Mouse (Mus musculus): Measurements from ENCODE around the gene Eepd1.
"Not testable (repeated sequence)": the region's sequence is repeated elsewhere in the genome, so short reads cannot be mapped to it uniquely, and the experiment has no call there.

Gene Eepd1

DNA sequence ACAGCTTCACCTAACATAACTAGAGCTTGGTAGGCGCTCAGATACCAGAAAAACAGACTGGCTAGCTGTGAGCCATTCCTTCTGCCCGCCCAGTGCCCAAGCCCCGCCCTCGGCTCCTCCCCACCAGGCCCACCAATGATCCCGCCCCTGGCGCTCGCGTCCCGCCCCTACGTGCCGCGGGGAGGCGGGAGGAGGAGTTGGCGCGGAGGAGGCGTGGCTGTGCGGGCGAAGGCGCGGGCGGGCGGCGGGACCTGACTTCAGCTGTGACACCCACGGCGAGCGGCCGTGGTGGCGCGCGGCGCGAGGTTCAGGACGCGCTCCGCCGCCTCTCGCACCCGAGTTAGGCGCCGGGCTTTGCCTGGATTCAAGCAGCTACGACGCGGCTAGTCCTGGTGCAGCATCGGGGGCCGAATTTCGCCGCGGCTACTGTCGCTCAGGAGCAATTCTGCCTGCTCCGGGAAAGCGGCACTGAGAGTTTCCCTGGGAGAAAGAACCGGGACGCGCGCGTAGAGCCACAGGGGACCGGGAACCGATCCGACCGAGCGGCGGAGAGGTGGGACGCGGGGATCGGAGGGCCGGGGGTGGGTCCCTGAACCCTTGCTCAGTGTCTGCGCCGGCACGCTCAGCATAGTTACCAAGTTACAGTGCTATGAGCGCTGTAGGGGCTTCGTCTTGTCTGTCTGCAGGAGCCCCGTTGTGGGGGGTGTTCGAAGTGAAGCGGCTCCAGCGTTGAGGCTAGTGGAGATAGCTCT, at the start of gene Eepd1:
Gene Eepd1, plus strand, starts transcription at position 204 of the 752 bp plus-strand sequence.
- peak; percentile 95 to 98 for DNase-seq

DNA sequence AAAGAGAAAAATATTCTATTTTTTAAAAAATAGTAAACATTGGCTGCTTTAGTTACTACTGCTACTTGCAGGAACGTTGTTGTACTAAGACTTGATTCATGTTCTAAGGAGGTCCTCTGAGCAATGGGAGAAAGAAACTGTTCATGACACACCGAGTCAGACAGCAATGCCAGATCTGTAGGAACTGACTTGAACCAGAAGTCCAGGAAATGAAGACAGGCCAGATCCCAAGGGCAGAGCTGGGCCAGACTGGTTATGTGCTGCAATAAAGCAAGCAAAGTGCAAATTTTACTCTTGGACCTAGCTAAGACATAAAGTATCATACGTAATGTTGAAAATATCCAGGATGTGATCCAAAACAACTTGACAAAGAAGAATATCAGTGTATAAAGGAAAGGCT, 42.5 kb upstream of the Eepd1 start:
- peak; percentile 3 to 7 for DNase-seq

DNA sequence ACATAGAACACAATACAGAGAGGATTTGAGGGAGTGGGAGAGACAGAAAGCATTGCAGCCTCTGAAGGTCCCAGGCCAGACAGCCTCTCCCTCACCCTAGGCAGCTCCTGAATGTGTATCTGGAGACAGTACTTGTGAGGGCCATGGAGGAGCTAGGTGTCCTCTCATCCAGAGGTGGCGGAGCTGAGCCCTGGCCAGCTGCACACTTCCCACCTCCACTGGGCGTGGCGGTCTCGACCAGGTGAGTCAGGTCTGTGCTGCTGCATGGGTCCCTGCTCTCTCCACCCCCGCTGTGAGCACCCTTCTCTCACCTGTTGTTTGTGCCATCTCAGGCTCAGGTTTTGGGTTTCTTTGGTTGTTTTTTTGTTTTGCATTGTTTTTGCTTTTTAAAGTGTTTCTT, 41.3 kb upstream of the Eepd1 start:
- DNase-seq, result not testable (repeated sequence)

DNA sequence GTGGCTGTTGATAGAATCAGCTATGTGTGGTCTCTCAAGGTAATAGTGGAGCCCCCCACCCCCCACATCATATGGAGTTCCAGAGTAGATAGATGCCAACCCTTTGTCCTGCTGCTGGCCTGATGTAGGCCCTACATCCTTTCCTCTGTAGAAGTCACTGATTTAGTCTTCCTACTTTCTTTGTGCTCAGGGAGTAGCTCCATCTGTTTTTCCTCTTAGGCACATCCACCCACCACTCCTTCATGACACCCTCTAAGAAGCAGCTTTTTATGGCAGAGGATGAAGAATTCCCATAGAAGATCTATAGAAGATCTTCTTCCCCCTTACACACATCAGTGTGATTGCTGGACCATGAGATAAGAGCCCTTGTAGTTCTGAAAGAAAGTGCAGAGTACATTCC, 39.3 kb upstream of the Eepd1 start:
- no peak for DNase-seq

DNA sequence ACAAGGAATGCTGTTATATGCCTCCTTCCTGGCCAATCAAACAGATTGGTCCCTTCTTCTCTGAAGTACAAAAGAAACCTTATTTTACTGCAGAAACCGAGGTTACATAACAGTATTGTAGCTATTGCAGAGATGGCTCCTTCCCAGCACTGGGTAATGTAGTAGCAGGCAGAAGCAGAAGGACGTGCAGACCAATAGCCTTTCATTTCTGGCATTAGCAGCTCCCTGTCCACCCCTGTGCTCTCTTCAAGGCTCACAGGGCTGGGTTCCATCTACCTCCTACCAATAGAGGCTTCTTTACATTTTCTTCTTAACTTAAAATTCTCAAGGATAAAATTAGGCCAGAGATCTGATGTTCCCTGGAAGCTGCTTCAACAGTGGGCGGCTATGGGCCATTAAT, 38.3 kb upstream of the Eepd1 start:
- no peak for DNase-seq

DNA sequence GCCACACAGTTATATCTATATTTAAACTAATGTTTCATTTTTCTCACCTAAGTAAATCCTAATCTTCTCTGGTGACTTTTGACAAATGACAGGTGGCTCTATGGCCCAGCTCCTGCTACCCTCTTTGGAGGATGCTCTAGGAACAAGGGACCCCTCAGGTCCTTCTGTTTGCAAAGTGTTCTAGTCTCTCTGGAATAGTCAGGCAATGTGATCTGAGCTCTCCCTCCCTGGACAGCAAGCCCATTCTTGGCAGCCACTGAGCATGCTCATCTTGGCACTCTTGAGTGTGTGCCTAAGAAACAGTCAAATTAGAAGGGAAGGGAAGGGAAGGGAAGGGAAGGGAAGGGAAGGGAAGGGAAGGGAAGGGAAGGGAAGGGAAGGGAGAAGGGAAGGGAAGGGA, 37.8 kb upstream of the Eepd1 start:
- no peak for DNase-seq

DNA sequence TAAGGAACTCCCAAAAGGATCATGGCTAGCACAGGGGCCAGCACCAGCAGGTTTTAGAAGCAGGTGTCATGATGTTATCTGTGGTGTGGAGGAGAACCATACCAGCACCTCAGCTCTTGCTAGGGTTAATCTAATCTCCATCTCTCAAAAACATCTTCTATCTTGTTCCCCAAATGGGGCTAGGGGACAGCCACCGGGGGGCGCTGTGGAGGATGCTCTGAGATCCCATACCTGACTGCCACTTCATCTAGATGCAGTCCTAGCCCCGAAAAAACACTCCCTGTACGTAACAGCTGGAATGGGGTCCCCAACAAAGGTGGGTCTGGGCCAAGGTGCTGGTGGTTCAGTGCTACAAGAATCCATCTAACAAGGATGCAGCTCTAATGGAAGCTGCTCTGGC, 31.0 kb upstream of the Eepd1 start:
- peak in 1 of 2 experiments; percentile 10 for DNase-seq

DNA sequence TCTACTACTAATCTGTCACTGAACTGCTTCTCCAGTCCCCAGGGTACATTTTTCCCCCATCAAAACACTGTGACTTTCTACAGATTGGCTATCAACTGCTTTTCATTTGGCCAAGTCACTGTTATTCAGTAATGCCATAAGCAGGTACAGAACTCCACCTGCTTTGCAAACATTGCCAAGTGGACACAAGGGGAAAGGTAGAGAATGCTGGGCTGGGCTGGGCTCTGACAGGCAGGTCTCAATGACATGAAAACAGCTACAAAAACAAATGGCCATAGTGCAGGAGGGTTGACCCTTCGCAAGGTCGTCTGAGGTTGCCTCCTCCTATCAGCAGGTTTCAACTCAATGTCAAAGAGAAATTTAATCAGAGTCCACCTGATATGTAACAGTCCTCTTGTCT, 26.3 kb upstream of the Eepd1 start:
- no peak for DNase-seq

DNA sequence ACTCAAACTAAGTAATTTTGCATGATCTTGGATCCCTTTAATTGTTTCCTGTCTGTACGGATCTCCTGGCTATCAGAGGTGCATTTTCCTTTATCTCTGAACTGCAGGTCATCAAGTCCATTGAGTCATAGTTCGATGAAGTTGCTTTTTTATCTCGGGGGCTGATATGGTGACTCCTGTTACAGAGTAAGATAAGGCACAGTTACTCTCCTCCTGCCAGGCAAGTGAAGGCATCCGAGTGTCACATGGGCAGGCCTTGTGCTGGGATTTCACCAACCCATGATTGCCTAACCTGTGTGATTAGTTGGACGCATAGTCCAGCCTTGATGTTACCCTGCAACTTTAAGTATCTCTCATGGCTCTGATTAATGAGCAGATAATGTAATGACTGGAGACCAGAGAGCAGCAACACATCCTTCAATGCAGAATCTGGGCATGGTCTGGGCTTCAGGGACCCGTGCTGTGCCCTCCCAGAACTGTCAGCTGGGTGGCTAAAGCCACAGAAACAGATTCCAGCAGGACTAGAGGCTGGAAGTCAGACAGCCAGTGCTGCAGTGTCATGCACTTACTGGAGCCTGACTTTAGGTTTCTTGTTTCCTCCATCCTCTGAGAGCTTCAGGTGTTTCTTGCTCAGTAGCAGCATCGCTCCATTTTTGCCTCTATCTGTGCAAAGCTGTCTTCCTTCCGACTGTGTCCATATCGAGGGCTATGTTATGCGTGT, 20.4 kb upstream of the Eepd1 start:
- DNase-seq, result no peak

DNA sequence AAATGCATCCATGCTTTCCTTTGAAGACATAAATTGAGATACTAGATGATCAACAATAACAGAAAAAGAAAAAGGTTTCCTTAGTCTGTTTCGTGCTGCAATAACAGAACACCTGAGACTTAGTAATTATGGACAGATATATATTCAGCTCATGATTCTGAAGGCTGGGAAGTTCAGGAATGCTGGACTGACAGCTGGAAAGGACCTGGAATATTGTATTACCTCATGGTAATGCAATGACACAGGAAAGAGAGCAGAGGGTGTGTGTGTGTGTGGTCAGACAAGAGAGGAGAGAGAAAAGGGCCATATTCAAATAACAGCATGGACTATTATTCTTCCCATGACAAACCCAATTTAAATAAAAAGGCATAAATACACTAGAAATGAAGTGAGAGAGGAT, 17.0 kb upstream of the Eepd1 start:
- no peak for DNase-seq

DNA sequence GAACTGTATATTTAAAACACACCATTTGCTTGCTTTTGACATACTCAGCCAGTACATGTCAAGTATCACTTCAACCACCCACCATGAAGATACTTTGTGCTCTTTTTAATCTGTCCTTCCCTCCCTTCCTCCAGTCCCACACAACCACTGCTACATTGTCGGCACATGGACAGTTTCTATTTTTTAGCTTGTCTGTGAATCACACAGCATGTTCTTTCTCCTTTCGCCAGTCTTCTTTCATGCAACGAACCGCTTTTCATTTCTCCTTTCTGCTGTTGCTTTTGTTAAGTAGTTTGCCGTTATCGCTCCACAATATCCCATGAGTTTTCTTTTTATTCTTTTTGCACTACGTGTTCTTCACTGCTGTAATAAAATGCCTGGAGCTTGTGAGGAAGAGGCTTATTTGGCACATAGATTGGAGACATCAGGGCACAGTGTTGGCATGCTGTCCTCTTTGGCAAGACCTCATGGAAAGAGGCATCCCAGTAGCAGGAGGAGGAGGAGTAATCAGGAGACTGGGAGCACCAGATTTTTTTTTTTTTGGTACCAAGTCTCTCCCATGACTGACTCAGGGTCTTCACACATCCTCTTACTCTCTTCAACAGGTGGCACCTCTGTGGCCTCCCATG, 1.8 kb upstream of the Eepd1 start:
- no peak for DNase-seq

DNA sequence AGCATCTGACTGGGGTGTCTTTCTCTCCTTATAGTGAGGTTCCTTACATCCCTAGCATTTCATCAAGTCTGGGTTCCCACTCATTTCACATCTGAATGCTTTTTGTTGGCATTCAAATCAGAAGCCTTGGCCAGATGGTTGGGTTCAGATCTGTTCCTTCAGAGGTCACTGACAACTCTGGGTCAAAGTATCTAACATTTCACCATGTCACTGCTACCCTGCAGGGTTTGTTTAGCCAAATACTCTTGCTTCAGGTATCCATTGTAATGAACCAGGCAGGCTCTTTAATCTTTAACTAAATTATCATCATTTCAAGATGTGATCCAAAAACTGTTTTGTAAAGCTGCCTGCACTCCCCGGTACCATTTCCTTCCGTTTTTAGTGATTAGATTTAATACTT, 671 bp upstream of the Eepd1 start:
- DNase-seq, result no peak

DNA sequence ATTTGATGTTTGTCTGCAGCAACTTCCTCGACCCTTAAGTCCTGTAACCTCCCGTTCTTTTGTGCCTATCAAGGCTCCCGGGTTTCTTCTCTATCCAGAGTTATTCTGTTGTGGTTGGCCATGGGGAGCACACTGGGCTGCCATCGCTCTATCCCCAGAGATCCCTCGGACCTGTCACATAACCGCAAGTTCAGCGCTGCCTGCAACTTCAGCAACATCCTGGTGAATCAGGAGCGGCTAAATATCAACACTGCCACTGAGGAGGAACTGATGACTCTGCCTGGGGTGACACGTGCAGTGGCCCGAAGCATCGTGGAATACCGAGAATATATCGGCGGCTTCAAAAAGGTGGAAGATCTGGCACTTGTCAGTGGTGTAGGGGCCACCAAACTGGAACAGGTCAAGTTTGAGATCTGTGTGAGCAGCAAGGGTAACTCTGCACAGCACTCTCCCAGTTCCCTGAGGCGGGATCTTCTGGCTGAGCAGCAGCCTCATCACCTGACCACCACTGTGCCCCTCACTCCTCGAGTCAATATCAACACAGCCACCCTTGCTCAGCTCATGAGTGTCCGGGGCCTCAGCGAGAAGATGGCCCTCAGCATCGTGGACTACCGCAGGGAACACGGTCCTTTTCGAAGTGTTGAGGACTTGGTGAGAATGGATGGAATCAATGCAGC, 1.1 kb downstream of the Eepd1 start:
- peak in 1 of 2 experiments; percentile 33 for DNase-seq

DNA sequence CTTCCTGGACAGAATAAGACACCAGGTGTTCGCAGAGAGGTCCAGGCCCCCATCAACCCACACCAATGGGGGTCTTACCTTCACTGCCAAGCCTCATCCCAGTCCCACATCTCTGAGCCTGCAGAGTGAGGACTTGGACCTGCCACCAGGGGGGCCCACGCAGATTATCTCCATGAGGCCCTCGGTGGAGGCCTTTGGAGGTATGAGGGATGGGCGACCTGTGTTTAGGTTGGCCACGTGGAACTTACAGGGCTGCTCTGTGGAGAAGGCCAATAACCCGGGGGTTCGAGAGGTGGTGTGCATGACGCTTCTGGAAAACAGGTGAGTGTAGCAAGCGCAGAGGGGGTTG, 1.6 kb downstream of the Eepd1 start:
- DNase-seq, result no peak

DNA sequence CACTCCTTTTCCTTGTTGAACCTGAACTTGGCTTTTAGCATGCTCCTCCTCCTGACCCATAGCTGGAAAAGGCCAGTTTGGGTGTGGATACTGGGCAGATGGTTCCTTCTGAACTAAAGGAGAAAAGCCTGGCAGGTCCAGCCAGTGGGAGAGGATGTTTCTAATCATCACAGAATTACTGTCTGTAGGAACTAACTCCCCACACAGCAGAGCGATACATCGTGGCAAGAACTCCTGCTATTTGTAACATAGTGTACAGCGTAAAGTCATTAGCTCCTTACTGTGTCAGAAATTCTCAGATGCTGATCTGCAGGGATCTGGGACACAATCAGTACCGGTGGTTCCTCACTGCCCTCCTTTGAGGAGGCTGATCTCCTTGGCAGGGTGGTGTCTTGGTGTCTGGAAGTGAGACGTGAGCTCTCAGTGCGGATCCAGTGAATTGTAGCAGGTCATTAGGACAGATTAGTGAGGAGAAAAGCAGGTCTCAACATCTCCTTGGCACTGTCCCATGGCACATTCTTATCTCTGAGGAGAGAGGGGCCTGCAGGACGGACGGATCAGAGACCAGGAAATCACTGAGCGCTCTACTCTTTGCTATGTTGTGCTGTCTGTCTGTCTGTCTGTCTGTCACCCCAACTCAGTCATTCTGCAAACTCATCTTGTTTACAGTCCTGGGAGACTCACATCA, 2.7 kb downstream of the Eepd1 start:
- DNase-seq, result no peak

DNA sequence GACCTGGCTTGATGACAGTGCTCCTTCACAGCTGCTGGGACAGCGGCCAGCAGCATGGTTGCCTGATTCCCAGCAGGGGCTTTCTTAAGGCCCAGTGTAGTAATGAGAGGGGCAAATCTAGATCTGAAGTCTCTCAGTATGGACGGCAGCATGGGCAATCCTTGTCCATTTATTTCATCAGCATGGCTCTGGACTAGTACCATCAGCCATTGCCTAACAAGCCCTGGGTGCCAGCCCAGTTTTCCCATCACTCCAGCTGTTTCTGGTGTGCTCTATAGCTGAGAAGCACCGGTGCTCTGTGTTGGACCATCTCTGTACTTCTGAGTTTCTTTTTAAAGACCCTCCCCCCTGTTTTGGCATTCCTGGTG, 3.3 kb downstream of the Eepd1 start:
- DNase-seq, result no peak

DNA sequence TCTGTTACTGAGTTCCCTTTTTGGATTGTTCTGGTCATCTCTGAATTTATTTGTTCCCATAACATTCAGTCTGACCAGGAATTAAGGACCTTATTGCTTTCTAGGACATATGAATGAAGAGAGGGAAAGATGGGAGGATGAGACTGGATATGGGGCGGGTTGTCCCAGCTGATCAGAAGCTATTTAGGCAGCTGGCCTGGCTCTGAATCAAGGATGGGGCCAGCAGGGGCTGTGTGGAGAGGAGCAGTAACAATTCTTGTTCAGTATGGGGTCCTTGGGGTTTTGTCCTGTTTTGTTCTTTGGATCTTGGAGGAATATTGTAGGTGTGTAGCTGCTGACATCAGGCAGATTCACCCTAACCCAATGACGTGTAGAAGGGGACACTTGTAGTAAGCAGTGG, 3.7 kb downstream of the Eepd1 start:
- no peak for DNase-seq

DNA sequence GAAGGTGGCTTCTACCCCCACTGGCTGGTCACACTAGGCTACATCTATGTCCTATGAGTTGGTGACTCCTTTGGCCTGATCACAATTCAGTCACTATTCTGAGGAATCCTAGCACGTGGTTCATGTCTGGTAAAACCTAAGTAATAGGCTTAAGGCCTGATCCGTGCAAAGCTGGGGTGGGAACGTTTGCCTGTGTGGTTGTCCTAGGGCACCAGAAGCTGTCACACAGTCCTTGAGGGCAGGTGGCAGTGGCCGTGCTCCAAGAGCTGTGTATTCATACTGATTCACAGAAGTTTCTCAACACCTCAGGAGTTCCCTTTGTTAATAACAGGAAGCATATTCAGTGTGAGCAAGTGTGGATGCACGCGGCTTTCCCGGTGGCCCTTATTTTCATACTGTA, 4.1 kb downstream of the Eepd1 start:
- no peak for DNase-seq

DNA sequence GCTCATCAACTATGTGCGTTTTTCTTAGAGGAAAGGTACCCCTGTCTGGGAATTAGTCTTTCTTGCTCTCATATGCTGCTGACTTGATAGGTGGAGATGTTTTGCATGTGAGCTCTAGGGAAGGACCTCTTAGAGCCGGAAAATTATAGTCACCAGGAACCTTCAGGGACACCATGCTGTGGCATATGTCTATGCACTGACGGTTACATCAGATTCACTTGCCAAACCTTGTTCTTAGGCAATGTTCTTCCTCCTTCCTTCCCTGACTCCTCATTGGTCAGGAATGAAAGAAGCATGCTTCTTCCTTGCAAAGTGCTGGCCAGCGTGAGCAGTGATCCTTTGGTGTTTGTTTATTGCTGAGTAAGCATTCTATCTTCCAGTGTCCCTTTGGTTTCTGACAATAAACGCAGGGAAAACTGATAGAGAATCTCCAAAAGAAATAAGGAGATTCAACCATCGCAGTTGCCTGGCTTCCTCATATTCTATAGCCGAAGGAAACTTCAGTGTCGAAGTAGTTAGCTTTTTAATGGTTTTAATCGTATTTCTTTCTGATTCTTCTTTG, 5.0 kb downstream of the Eepd1 start:
- no peak for DNase-seq

DNA sequence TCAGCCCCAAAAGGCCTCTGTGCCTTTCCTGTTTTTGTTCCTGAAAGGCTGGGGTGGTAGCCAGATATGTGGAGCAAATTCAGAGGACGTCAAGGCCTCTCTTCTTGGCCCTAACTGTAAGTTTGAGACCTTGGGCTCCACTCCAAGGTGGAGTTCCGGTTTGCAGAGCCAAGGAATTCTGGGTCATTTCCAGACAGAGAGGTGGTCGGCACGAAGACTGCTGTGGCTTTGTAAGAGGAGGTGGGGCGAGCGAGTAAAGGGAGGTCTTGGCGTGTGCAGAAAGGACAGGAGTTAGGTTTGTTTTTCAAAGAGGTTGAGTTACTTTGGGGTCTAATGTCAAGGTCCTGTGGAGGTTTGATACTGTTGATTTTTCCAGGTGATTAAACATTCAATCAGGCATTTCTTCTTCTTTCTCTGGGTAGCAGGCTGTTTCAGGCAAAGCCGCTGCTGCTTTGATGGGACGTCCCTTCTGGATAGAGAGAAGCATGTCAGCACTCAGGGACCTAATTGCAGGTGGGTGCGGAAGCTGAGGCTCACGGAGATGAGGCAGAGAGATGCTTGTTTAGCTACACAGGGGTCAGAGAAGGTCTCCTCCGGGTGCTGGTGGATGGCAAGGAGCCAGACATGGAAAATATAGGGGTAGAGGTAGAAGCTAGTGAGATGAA, 6.2 kb downstream of the Eepd1 start:
- peak; percentile 37 to 62 for DNase-seq

DNA sequence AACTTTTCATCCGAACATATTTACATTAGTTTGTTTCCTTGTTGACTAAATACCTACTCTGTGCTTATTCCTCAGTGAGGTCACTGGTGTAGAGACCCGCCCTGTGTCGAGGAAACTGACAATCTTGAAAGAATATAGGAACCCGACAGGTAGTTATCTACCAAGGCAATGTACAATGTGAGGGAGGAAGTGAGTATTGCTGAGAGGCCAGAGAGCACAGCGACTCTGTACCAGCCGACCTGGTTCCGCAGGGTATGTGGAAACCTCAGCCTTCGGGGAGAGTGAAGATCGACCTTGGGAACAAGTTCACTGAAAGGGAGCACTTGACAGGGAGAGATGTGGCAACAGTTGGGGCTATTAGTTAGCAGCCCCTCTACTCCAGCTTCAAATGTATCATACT, 7.2 kb downstream of the Eepd1 start:
- DNase-seq, result no peak

All from kidney, postnatal 36 days (tissue).